Mouse (Mus musculus): Measurements from ENCODE around the gene Tmcc3. TPM values are rescaled to one million over a fixed set of nuclear protein-coding genes. Genes with fewer than 3 reads are reported as not detected.
A peak's percentile ranks its signal among the peaks of the same experiment; 100 is the strongest.

Tmcc3 gene
- total RNA-seq, 4 experiments from 2014 or later: 49.1 to 63.0 (median 53.8) TPM

DNA sequence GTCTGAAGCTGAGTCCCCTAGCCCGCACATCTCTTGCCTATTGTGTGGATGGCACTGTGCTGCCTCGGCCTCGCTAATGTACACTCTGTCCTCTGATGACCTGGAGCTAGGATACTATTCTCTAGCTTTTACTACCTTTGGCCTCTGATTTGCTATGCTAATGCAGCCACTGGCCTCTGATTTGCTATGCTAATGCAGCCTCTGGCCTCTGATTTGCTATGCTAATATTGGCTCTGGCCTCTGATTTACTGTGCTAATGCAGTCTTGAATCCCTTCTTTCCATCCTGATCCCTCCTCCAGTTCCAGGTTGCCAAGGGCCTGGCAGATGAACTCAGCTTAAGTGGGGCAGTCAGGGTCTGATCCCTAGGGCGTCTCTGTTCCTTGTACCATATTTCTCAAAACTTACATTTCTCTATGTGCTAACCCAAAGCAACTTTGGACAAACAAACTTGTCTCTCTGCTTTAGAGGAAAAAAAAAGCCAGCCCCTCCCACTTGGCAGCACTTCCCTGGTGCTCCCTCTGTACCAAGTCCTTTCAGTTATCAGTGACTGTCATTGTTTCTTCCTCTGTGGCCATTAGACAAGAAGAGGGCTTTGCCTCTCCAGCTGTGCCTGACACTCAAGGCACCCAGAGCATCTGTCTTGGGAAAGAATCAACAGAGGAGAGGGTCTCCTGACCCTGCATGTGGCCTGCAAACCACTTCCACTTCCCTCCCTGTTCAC, 237.9 kb downstream of the Tmcc3 start:
- DNase-seq (ENCODE audit: low spot score in 2 of 2): peak in 1 of 2 experiments; percentile 51

DNA sequence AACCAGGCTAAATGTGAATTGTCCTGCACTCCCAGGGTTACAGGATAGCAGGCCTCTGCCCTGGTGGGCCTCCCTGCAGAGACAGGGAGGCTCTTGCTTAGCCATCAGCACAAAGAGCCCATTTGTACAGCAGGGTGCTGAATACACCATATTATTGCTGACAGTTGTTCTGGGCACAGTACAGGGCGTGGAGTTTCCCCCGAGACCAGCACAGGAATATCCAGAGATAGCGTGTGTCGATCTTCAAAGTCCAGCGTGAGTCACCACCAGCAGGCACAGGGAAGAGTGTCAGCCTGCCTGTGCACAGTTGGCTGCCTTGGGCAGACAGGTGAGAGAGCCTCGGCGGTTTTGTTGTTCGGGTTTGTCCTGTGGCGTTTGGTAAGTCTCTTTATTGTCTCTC, 238.9 kb downstream of the Tmcc3 start:
- DNase-seq (ENCODE audit: low spot score in 2 of 2): no peak

DNA sequence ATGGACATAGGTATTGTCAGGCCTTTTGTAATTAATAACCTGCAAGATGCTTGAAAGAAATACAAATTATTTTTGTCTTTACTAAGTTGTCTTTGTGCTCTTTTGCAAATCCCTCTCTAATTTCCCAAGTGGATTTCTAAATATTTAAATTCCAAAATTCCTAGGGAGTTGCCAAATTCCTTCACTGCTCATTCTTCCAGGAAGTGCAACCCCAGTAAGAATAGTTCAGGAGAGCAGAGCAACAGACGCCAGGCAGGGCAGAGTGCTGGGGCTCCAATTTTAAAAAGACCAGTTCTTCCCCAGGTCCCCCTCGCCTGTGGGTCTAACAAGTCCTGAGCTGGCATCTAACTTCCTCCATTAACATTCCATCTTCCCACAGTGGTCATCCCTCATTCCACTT, 239.3 kb downstream of the Tmcc3 start:
- no peak for DNase-seq (ENCODE audit: low spot score in 2 of 2)

DNA sequence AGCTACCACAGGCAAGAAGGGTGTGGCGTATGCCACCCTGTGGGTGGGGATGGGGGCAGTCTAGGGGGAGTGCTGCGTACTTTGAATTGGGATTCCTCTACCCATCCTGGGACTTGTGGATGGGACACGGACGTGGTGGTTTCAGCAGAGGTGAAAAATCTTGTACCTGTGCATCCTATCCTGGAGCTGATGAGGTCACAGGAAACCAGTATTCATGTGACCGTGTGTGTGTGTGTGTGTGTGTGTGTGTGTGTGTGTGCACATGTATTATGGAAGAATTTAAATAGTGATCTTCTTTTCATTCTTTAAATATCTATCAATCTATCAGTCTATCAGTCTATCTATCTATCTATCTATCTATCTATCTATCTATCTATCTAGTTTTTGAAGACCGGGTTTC, 239.8 kb downstream of the Tmcc3 start:
- no peak for DNase-seq (ENCODE audit: low spot score in 2 of 2)

DNA sequence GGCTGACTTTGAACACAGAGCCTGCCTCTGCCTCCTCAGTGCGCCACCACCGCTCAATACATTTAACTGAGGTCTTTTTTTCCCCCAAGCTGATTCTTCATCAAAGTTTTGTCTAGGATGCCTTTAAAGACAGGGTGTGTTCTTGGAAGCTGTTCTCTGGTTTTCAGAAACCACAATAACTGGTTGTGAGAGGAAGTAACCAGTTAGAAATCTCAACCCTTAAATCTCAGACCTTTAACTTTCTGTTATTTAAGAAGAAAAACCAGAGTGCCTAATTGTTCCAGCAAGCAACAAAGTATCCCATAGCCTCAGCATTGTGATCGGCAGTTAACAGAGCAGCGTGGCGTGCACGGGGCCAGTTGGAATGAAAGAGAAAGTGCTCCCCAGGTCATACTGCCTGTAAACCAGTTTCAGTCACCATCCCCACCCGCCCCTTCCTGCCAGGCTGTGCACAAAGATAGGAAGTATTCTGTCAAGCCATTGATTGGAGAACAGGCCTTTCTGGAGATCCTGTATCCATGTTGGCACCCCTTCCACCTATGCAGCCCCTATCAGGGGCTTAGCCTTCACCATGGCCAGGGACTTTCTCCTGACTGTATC, 240.3 kb downstream of the Tmcc3 start:
- no peak for DNase-seq (ENCODE audit: low spot score in 2 of 2)

DNA sequence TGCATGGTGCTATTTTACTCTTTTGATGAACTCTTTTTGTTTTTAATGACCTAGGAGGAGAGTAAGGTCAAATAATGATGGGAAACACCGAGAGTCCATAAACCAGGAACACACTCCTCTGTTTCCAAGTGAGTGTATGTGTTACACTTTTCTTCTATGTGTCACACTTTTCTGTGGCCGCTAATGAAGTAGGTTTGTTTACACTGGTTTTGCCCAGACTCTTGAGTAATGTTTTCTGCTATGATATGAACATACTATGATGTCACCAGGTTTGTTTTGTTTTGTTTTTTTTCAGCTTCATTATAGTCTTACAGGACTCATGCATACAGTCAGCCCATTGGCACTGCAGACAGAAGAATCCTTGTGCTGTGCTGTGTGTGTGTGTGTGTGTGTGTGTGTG, 243.6 kb downstream of the Tmcc3 start:
- no peak for DNase-seq (ENCODE audit: low spot score in 2 of 2)

DNA sequence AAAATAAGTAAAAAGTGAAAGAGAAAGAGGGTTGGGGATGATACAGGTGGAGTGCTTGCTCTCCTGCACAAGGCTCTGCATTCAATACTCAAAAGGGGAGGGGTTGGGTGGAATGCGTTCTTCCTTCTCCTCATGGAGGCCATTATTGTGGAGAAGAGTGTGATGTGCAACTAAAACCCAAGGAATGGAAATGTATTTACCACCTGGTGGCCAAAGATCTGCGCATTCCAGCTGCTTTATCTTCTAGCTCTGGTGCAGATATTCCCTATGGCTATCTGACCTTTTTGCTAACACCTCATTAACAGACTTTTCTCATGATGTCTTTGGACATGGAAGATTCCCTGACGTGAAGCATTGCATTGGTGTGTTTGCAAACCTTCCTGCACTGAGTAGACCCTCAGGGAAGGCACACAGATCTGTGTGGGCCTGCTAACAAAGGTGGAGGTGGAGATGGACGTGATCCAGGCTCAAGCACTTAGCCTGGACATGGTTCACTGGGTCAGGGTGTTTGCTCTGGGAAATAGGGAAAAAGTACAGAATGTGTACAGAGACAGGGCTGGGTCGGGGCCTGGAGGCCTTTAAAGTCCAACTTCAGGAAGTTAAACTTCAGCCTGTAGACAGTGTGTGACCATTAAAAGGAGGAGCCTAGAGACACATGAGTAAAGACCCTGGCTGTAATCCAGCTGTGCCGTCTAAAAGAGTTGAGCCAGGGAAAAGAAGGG, 245.8 kb downstream of the Tmcc3 start:
- DNase-seq (ENCODE audit: low spot score in 2 of 2): no peak

DNA sequence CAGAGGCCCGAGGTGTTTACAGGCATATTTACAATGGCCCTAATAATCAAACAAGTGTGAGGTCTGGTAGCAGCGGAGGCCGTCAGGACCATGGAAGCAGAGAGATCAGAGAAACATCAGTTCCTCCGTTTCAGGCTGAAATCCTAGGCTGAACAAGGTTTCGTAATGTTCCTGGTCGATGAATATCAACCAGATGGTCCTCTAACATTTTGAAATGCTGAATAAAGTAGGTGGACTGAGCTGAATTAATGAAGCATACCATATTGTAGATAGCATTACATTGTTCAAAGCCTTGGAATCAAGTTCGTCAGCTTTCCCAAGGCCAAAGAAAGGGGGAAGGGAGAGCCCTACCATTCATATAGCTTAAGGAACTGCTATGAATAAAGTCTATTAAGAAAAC, 247.1 kb downstream of the Tmcc3 start:
- no peak for DNase-seq (ENCODE audit: low spot score in 2 of 2)

DNA sequence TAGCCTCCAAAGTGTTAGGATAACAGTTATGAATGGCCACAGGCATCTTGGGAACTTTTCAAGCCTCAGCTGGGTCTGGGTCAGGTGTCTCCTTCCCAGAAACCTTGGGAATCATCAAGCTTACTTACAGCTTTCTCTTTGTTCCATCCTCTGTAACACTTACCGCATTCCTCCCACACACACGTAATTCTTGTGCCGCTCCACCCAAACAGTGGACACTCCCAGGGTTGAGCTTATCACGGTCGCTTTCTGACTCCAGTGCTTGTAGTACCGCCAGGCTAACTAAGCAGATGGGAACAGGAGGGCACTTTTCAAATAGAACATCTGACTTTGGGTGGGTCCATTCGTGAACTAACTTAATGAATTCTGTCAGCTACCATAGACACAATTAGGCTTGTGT, 249.6 kb downstream of the Tmcc3 start:
- DNase-seq (ENCODE audit: low spot score in 2 of 2): no peak

DNA sequence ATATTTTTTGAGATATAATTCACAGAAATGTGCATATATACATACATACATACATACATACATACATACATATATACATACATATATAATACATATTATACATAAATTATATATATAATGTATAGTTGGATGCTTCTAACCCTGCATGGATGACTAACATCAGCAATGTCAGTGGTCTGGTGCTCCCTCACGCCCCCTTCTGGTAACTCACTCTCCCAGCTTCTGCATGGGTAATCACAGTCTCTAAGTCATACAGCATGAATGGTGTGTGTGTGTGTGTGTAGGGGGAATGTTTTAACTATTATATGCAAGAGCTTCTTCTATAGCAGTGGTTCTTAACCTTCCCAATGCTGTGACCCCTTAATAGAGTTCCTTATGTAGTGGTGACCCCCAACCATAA, 250.4 kb downstream of the Tmcc3 start:
- DNase-seq (ENCODE audit: low spot score in 2 of 2): no peak

DNA sequence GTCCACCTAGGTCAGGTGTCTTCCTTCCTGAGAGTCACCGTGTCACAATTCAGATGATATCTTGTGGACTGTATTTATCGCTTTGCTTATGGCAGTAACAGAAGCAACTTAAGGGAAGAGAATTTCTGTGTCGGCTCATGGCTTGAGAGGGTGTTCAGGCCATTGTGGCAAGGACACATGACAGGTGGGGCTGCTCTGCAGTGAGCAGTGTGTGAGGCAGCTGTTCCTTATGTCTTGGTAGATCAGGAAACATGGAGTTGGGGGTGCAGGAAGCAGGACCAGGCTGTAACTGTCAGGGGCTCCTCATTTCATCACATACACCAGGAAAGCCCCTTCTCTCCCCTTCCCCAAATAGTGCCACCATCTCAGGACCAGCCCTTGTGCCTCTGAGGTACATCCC, 251.2 kb downstream of the Tmcc3 start:
- no peak for DNase-seq (ENCODE audit: low spot score in 2 of 2)

DNA sequence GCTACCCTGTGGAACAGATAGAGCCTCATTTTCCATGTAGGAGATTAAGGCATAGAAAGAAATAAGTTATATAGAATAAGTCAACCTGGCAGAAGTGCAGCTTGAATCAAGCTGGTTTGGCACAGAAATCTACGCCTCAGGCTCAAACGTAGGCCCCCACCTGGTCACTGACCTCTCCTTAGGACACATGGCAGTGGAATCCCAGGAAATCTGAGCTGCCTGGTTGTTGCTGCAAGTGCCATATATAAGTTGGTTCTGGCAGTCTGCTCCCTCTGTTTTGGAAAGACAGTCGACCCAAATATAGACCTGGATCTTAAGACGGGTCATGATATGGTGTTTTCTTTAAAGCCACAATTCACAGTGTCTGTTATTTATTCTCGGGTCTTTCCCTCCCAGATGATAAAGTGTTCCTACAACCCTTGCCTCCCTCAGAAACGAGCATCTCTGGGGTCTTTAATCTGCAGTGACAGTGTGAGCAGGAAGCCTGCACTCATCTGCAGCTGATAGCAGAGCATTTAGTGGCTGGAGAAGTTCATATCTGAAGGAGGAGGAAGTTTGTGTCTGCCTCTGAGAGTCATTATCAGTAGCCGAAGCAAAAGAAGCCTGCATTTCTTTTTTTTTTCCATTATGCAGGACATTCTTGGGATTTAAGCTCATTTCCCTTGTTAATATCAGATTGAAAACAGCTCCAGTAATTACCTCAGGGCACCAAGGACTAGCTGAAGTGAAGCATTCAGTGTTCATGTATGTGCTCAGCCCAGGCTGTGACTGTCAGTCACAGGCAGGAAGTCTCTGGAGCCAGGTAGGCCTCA, 253.9 kb downstream of the Tmcc3 start:
- no peak for DNase-seq (ENCODE audit: low spot score in 2 of 2)

DNA sequence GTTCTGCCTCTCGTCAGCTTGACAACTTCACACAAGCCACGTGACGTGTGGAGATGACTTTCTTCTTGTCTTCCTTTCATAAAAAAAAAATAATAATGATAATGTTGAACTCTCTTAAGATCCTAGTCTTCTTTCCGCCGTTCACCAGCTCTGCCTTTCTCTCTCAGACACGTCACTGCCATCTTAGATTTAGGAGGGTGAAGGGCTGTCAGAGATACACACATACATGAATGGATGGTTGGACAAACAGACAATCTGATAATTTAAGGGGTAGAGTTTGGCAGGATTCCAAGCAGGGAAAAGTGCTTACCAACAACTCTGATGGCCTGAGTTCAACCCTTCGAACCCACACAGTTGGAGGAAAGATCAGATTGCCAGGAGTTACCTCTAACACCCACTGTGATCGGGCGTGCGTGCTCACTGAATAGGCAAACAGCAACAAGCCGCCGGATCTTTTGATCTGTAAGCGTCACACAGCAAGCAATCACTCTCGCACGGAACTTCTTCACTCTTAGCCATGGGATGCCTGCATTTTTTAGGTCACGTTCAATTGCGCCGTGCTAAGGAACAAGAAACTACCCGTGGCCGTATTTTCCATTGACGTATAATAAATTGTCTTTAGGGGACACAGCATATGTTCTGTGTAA, 254.6 kb downstream of the Tmcc3 start:
- DNase-seq (ENCODE audit: low spot score in 2 of 2): no peak

DNA sequence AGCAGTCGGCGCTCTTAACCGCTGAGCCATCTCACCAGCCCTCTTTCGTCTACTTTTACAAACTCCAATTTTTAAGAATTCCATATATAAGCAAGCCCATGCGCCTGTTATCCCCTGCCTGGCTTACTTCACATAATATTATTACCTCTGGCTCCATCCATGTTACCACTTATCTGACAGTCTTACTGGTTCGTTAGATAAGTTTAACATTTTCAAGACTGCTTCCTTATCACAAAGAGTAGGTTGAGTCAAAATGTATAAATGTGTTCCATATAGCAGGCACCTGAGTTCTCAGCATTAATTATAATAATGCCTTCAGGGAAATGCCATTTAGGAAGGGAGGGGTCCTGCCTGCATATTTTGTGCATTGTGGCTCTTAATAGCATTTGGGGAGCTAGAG, 255.5 kb downstream of the Tmcc3 start:
- no peak for DNase-seq (ENCODE audit: low spot score in 2 of 2)

DNA sequence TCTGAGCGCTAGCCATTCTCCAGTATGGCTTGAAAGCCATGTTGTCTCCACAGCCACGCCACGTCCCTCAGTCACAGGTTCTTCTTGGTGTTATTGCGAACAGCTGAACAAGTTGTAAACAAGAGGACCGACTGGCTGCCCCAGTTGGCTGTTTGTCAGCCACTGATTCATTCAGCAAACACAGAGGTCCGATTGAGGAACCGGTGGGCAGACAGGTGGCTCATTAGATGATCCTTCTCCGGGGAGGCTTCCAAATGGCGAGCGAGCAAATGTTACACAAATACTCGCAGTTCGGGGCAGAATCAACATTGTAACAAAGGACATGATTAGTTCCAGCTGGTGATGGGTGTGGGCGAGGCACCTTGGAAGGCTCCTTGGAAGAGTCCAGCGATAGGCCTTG, 256.2 kb downstream of the Tmcc3 start:
- no peak for DNase-seq (ENCODE audit: low spot score in 2 of 2)

DNA sequence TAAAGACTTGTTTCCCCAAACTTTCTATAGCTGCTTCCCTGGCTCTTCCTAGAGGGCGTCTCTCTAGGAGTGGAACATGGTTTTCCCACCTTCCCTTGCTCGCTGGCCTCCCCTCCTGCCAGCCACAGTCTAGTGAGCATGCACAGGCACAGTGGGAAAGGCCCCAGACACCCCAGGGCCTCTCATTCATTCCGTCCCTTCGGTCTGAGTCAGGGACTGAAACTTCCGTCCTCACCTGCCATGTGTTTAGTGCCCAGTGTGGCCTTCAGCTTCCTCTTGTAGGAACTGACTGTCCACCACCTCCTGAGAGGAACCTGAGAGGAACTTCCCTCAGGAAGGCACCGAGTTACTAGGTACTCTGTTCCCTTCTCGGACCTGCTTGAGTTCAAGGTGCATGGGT, 257.1 kb downstream of the Tmcc3 start:
- DNase-seq (ENCODE audit: low spot score in 2 of 2): no peak

DNA sequence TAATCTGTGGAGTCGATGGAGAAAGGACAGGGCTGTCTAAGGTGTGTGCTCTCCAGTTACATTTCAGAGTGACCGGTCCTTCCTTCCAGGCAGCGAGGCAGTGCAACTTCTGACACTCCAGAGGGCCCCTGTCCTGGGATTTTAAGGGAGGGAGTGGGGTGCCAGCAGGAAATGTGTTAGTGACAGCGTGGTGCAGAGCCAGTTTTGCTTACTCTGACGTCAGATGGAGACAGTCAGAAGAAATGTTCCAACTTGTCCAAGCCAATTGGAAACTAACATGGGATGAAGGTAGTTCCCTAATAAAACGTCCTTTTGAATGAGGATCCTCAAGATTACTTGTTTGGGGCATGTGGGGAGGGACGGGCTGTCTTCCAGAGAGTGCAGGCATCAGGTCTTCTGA, 258.0 kb downstream of the Tmcc3 start:
- no peak for DNase-seq (ENCODE audit: low spot score in 2 of 2)

DNA sequence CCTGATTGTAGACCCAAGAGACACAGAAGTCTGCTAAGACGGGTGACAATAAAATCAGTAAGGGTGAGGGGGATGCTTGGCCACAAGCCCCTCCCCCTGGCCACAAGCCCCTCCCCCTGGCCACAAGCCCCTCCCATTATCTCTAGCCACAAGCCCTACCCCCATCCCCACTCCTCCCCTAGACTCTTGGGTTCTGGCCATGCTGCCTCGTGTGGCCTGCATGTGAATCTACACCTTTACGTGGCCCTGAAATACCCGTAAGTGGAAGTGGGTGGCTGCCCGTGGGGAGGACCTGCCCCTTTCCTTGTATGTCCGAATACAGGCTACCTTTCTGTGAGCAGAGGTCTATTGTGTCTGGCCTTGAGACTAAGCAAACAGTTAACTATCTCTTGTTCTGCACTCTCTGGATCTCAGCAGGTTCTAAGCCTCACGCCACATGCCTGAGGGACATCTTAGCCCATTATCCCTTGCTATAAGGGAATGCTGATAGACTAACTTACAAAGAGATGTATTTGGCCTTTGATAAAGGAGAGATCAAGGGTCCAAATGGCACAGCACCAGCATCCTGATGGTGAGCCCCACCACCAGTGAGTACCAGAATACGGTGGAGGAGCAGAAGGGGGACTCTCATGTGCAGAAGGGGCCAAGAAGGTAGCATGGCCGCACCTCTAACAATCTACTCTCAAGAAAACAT, 260.3 kb downstream of the Tmcc3 start:
- DNase-seq (ENCODE audit: low spot score in 2 of 2): no peak

DNA sequence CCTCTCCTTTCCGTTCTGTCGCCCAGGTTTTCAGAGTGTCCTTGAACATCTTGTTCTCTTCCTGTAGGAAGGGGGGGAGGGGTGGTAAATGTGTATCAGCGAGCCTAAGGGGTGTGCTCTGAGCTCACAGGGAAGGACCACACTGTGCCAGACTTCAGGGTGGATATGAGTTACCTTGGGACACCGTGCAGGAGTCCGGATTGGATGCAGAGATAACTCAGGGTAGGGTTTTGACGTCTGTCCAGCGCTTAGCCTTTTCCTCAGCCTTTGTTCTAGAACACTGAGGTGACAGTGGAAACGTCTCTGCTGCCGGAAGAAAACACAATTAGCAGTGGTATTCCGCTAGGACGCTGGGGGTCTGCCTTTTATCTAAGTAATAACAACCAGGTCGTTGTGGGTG, 261.0 kb downstream of the Tmcc3 start:
- no peak for DNase-seq (ENCODE audit: low spot score in 2 of 2)

DNA sequence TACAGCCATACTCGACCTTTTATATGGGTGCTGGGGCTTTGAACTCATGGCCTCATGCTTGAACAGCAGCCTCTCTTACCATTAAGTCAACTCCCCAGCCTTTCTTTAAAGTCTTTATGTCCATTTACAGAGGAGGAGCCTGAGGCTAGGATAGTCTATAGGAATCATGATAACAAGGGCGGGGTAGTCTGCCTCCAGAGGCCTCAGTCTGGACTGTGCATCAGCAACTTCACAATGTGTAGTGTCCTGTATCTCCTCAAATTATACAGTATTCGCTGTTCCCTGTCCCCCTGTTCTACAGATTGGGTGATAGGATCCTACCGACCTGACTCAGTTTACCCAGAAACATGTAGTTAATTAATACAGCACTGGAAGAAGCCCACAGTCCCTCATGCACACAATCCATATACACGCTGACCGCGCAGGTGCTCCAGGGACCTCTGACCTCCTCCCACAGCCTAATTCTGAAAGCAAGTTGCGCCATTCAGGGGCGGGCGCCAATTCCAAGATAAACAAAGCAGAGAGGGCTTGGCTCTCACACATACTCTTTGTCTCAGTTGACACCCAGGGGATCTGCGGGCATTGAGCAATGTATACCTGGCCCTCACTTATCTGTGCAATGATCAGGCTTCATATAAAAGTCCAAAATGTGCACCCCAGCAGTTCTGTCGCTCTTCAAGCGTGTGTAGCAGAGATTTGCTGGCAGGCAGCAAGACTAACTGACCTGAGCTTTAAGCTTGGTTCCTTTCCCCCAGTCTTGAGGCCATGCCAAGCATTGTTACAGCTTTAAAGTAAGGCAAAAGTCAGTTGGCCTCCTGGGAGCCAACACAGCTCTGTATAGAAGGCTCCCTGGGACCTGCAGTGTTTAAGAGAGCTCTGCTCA, 262.9 kb downstream of the Tmcc3 start:
- DNase-seq (ENCODE audit: low spot score in 2 of 2): no peak
